Mouse (Mus musculus): ENCODE measurements around the gene Smim24. TPM values are rescaled to one million over a fixed set of nuclear protein-coding genes. Genes with fewer than 3 reads are reported as not detected.
A peak's percentile ranks its signal among the peaks of the same experiment; 100 is the strongest.

The Smim24 gene
- polyA plus RNA-seq, 1 experiment from 2014 or later: 2.9 TPM

- Histone ChIP-seq H3K9me3 (replicated peaks) (no peaks in the 10 kb centered on the region), H3K27me3 (replicated peaks) (no peaks in the 10 kb centered on the region), H3K4me1 (replicated peaks) (peaks cover 34% of the 10 kb centered on the region), H3K9ac (no peak overlapping the region), H3K36me3 (peaks cover 14% of the 10 kb centered on the region), H3K4me3 (no peak overlapping the region), H3K27ac (ENCODE audit: poor library complexity, severe bottlenecking) (peak overlapping the region; percentile 58), H3K4me2 (0 out of 2 replicates have a peak overlapping the region, but pooled peaks have one; percentile 2)
- 37% methylated on average over 5 of the region's 5 CpGs for WGBS
- peak; percentile 16 for ATAC-seq (ENCODE audit: insufficient number of reproducible peaks, low FRiP score)
Measured at GRCm38 (mm10) chr10:81382039-81382438, 10.8 kb upstream of the Smim24 start.

- H3K27me3 ChIP-seq (replicated peaks): no peaks in the 10 kb centered on the region
- peaks cover 34% of the 10 kb centered on the region for H3K36me3 ChIP-seq
- peak within 1 kb of the TSS; percentile 77 for H3K27ac ChIP-seq (ENCODE audit: poor library complexity, severe bottlenecking)
- peak within 1 kb of the TSS; percentile 86 for H3K4me2 ChIP-seq
- peak within 1 kb of the TSS; percentile 78 for H3K9ac ChIP-seq
- 7% methylated on average over 54 of the region's 54 CpGs for WGBS
- no peaks in the 10 kb centered on the region for H3K9me3 ChIP-seq (replicated peaks)
- peak; percentile 90 for ATAC-seq (ENCODE audit: insufficient number of reproducible peaks, low FRiP score)
- H3K4me3 ChIP-seq: peak within 1 kb of the TSS; percentile 70
- H3K4me1 ChIP-seq (replicated peaks): peaks cover 30% of the 10 kb centered on the region
Measured at GRCm38 (mm10) chr10:81383802-81384604, 8.8 kb upstream of the Smim24 start, which contains the start of the genes Dohh and Gm48551. Gene Dohh (plus strand): TSS chr10:81384428. Gene Gm48551 (plus strand): TSS chr10:81384466.

- WGBS: under 1% methylated on average over 19 of the region's 19 CpGs
- Histone ChIP-seq H3K27me3 (replicated peaks) (no peaks in the 10 kb centered on the region), H3K4me1 (replicated peaks) (peaks cover 33% of the 10 kb centered on the region), H3K9me3 (replicated peaks) (no peaks in the 10 kb centered on the region), H3K9ac (peak overlapping the region; percentile 78), H3K27ac (ENCODE audit: poor library complexity, severe bottlenecking) (peak overlapping the region; percentile 77), H3K36me3 (peaks cover 34% of the 10 kb centered on the region), H3K4me3 (peak overlapping the region; percentile 70), H3K4me2 (peak overlapping the region; percentile 86)
- 0 out of 2 replicates have a peak, but pooled peaks have one; percentile 12 for ATAC-seq (ENCODE audit: insufficient number of reproducible peaks, low FRiP score)
Measured at GRCm38 (mm10) chr10:81384605-81384982, 8.3 kb upstream of the Smim24 start.

GRCm38 (mm10) chr10:81385603-81386306 lies 7.1 kb upstream of the Smim24 start:
- no peak for ATAC-seq (ENCODE audit: insufficient number of reproducible peaks, low FRiP score)
- 0 out of 2 replicates have a peak overlapping the region, but pooled peaks have one; percentile 78 for H3K9ac ChIP-seq
- peak overlapping the region; percentile 70; the same call in 1 of the 2 replicates for H3K4me3 ChIP-seq
- 77% methylated on average over 22 of the region's 22 CpGs for WGBS
- peaks cover 40% of the 10 kb centered on the region for H3K4me1 ChIP-seq (replicated peaks)
- no peaks in the 10 kb centered on the region for H3K9me3 ChIP-seq (replicated peaks)
- H3K36me3 ChIP-seq: peaks cover 34% of the 10 kb centered on the region
- no peak overlapping the region for H3K27ac ChIP-seq (ENCODE audit: poor library complexity, severe bottlenecking)
- H3K4me2 ChIP-seq: peak overlapping the region; percentile 86
- no peaks in the 10 kb centered on the region for H3K27me3 ChIP-seq (replicated peaks)

GRCm38 (mm10) chr10:81387716-81388115 lies 5.1 kb upstream of the Smim24 start:
- WGBS: 93% methylated on average over 20 of the region's 20 CpGs
- H3K27me3 ChIP-seq (replicated peaks): no peaks in the 10 kb centered on the region
- no peak for ATAC-seq (ENCODE audit: insufficient number of reproducible peaks, low FRiP score)
- H3K9me3 ChIP-seq (replicated peaks): no peaks in the 10 kb centered on the region
- no peak overlapping the region for H3K4me2 ChIP-seq
- no peak overlapping the region for H3K9ac ChIP-seq
- H3K36me3 ChIP-seq: peaks cover 34% of the 10 kb centered on the region
- peaks cover 32% of the 10 kb centered on the region for H3K4me1 ChIP-seq (replicated peaks)
- no peak overlapping the region for H3K4me3 ChIP-seq
- no peak overlapping the region for H3K27ac ChIP-seq (ENCODE audit: poor library complexity, severe bottlenecking)

- H3K27me3 ChIP-seq (replicated peaks): no peaks in the 10 kb centered on the region
- no peak within 1 kb of the TSS for H3K4me2 ChIP-seq
- peaks cover 41% of the 10 kb centered on the region for H3K4me1 ChIP-seq (replicated peaks)
- H3K9ac ChIP-seq: peak within 1 kb of the TSS; percentile 52; the same call in 1 of the 2 replicates
- peaks cover 34% of the 10 kb centered on the region for H3K36me3 ChIP-seq
- H3K27ac ChIP-seq (ENCODE audit: poor library complexity, severe bottlenecking): peak within 1 kb of the TSS; percentile 47; the same call in 1 of the 2 replicates
- no peak within 1 kb of the TSS for H3K4me3 ChIP-seq
- H3K9me3 ChIP-seq (replicated peaks): no peaks in the 10 kb centered on the region
- 80% methylated on average over 5 of the region's 5 CpGs for WGBS
- ATAC-seq (ENCODE audit: insufficient number of reproducible peaks, low FRiP score): no peak
Measured at GRCm38 (mm10) chr10:81388505-81389055, 4.3 kb upstream of the Smim24 start, which contains the start of gene Gm48552. Gene Gm48552 (plus strand): TSS chr10:81389005.

- 53% methylated on average over 3 of the region's 3 CpGs for WGBS
- Histone ChIP-seq H3K27ac (ENCODE audit: poor library complexity, severe bottlenecking) (peak overlapping the region; percentile 47; the same call in 1 of the 2 replicates), H3K9me3 (replicated peaks) (no peaks in the 10 kb centered on the region), H3K4me3 (no peak overlapping the region), H3K27me3 (replicated peaks) (no peaks in the 10 kb centered on the region), H3K4me2 (no peak overlapping the region), H3K9ac (peak overlapping the region; percentile 52; the same call in 1 of the 2 replicates), H3K4me1 (replicated peaks) (peaks cover 46% of the 10 kb centered on the region), H3K36me3 (peaks cover 34% of the 10 kb centered on the region)
- no peak for ATAC-seq (ENCODE audit: insufficient number of reproducible peaks, low FRiP score)
Measured at GRCm38 (mm10) chr10:81389373-81389772, 3.5 kb upstream of the Smim24 start.

GRCm38 (mm10) chr10:81389801-81390677 lies 2.8 kb upstream of the Smim24 start:
- ATAC-seq (ENCODE audit: insufficient number of reproducible peaks, low FRiP score): peak; percentile 46
- WGBS: 58% methylated on average over 23 of the region's 23 CpGs
- no peaks in the 10 kb centered on the region for H3K9me3 ChIP-seq (replicated peaks)
- H3K27me3 ChIP-seq (replicated peaks): no peaks in the 10 kb centered on the region
- peak overlapping the region; percentile 52 for H3K9ac ChIP-seq
- H3K27ac ChIP-seq (ENCODE audit: poor library complexity, severe bottlenecking): peak overlapping the region; percentile 47; the same call in 1 of the 2 replicates
- no peak overlapping the region for H3K4me3 ChIP-seq
- H3K4me1 ChIP-seq (replicated peaks): peaks cover 43% of the 10 kb centered on the region
- no peak overlapping the region for H3K4me2 ChIP-seq
- H3K36me3 ChIP-seq: peaks cover 34% of the 10 kb centered on the region

- H3K4me3 ChIP-seq: no peak overlapping the region
- peaks cover 37% of the 10 kb centered on the region for H3K4me1 ChIP-seq (replicated peaks)
- no peaks in the 10 kb centered on the region for H3K9me3 ChIP-seq (replicated peaks)
- H3K27me3 ChIP-seq (replicated peaks): no peaks in the 10 kb centered on the region
- no peak overlapping the region for H3K27ac ChIP-seq (ENCODE audit: poor library complexity, severe bottlenecking)
- no peak overlapping the region for H3K4me2 ChIP-seq
- peaks cover 34% of the 10 kb centered on the region for H3K36me3 ChIP-seq
- 0 out of 2 replicates have a peak overlapping the region, but pooled peaks have one; percentile 52 for H3K9ac ChIP-seq
- ATAC-seq (ENCODE audit: insufficient number of reproducible peaks, low FRiP score): no peak
- 84% methylated on average over 13 of the region's 13 CpGs for WGBS
Measured at GRCm38 (mm10) chr10:81390678-81390965, 2.2 kb upstream of the Smim24 start.

GRCm38 (mm10) chr10:81392270-81392669 lies 581 bp upstream of the Smim24 start:
- no peak for ATAC-seq (ENCODE audit: insufficient number of reproducible peaks, low FRiP score)
- no peak overlapping the region for H3K9ac ChIP-seq
- H3K36me3 ChIP-seq: peaks cover 21% of the 10 kb centered on the region
- H3K9me3 ChIP-seq (replicated peaks): no peaks in the 10 kb centered on the region
- WGBS: 77% methylated on average over 6 of the region's 6 CpGs
- peaks cover 33% of the 10 kb centered on the region for H3K4me1 ChIP-seq (replicated peaks)
- no peaks in the 10 kb centered on the region for H3K27me3 ChIP-seq (replicated peaks)
- no peak overlapping the region for H3K27ac ChIP-seq (ENCODE audit: poor library complexity, severe bottlenecking)
- H3K4me3 ChIP-seq: no peak overlapping the region
- no peak overlapping the region for H3K4me2 ChIP-seq

Measured in heart, embryonic 12.5 days (tissue).